Mouse (Mus musculus): ENCODE results near the gene Tmem178b.

DNA sequence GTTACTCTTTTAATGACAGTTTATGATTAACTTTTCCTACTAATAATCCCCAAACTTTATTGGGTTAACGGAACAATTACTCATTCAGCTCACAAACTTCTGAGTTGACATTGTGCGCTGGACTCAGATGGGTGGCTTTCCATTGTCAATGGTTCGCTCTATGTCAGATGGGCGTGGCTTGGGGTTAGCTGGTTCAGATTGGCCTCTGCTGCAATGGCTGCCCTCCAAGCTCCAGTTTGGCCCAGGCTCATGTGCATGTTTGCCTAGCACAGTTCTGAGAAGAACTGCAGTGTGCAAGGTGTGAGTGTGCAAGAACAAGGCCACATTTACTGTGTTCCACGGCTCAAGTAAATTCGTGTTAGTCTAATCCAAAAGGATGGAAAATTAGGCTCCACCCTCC lies 255.6 kb downstream of the Tmem178b start:
- TF ChIP-seq CHD2 (IDR thresholded peaks at IDR 0.05; ENCODE audit: low read depth, low read length), result no peak
- no peak for TF ChIP-seq MAFK (IDR thresholded peaks at IDR 0.05; ENCODE audit: insufficient read depth, low read depth, low read length)

All from ES-E14 (cell line).